Comparison of ENCODE assay signal across 9 mouse cellular contexts in the genomic region with DNA sequence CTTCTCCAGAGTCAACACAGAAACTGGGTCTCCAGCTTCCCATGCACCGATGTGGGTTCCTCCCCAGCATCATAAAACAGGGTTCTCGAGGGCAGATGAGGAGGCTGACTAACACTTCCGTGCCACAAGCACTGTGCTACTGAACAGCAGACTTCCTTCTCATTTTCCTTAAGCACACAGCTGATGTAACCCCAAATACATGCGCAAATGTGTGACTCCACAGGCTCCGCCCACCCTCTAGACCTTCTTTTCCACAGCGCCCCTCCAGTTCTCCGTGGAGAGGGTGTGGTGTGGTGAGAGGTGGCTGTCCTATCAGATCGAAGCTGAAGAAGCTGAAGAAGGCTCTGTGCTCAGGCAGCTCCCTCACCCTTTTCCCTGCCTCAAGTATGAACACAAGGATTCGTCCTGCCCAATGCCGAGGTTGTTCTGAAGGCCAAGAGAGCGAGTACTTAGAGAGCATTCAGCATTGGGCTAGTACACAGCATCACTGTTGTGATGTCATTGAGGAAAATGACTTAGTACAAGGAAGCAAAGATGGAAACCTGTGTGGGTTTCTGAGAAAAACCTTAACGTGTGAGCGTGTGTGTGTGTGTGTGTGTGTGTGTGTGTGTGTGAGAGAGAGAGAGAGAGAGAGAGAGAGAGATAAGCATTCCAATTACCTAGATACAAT. TPM values are rescaled to one million over a fixed set of nuclear protein-coding genes. Genes with fewer than 3 reads are reported as not detected.
A peak's percentile ranks its signal among the peaks of the same experiment; 100 is the strongest.
DNase-seq lines count a peak whose midpoint lies in the region; ATAC-seq and TF ChIP-seq lines count a peak whose summit lies in the region.
"Had no signal": no experiment of that assay in that cellular context is flagged by ENCODE, and none has a peak within 500 bp of the region (broad histone marks: within the 10 kb centered on the region; RNA-seq: fewer than 3 reads in every experiment).

No protein-coding gene starts in this region.

- peaks cover 20% of the 10 kb centered on the region; the same call in 1 of the 2 replicates for H3K36me3 ChIP-seq in lung, postnatal 0 days (ENCODE audit: insufficient read depth, low read length)
- peaks cover 9% of the 10 kb centered on the region for H3K36me3 ChIP-seq in thymus, adult 2 months (ENCODE audit: control insufficient read depth, insufficient read depth, low read length)

- H3K27me3 ChIP-seq in lung, postnatal 0 days (replicated peaks; ENCODE audit: insufficient read depth, low read length), result no peaks in the 10 kb centered on the region
- H3K27me3 ChIP-seq in thymus, adult 2 months (ENCODE audit: control insufficient read depth, insufficient read depth, low read length), result no peaks in the 10 kb centered on the region; the same call in 1 of the 2 replicates
- H3K27me3 ChIP-seq: limb, embryonic 12.5 days had no signal

- WGBS in lung, postnatal 0 days, result 56% methylated on average over 13 of the region's 13 CpGs
- 39% methylated on average over 13 of the region's 13 CpGs for WGBS in thymus, adult 2 months

- peak; percentile 52 for DNase-seq in ZHBTc4 (ENCODE audit: low read depth, low spot score)
- DNase-seq in lung, postnatal 0 days (ENCODE audit: low spot score), result peak; percentile 90
- peak; percentile 9 for DNase-seq in thymus, adult 2 months
- no peak for DNase-seq in embryo, embryonic 10.5 days (ENCODE audit: low spot score)
- no peak for DNase-seq in heart, adult 9 months (ENCODE audit: low spot score in 2 of 2)
- no peak for DNase-seq in right cerebral cortex, postnatal 10 days (ENCODE audit: low spot score in 2 of 2)
- DNase-seq: kidney, adult 11 months had no signal

- 0 out of 2 replicates have a peak, but pooled peaks have one; percentile 0 for TF ChIP-seq POLR2A in thymus, adult 2 months (IDR thresholded peaks at IDR 0.05; ENCODE audit: control insufficient read depth, extremely low read depth, insufficient read depth, low read length, poor library complexity)

- no peaks in the 10 kb centered on the region for H3K4me1 ChIP-seq in lung, postnatal 0 days (ENCODE audit: insufficient read depth, low read depth, low read length)
- peaks cover 5% of the 10 kb centered on the region for H3K4me1 ChIP-seq in thymus, adult 2 months (replicated peaks; ENCODE audit: control insufficient read depth, insufficient read depth, low read length)
- H3K4me1 ChIP-seq: limb, embryonic 12.5 days had no signal

- ATAC-seq in inflammation-experienced regulatory T-cells, adult 6 months, result peak; percentile 88
- peak; percentile 85 for ATAC-seq in lung, postnatal 0 days

- H3K4me2 ChIP-seq in lung, postnatal 0 days (replicated peaks; ENCODE audit: low read depth, low read length), result no peak overlapping the region
- H3K4me2 ChIP-seq: limb, embryonic 12.5 days had no signal

- H3K9me3 ChIP-seq in lung, postnatal 0 days (ENCODE audit: low read length), result no peaks in the 10 kb centered on the region
- H3K9me3 ChIP-seq: limb, embryonic 12.5 days had no signal

- peak overlapping the region; percentile 3 for H3K27ac ChIP-seq in lung, postnatal 0 days (ENCODE audit: low read length)
- no peak overlapping the region for H3K27ac ChIP-seq in thymus, adult 2 months (ENCODE audit: control insufficient read depth, insufficient read depth, low read length)
- H3K27ac ChIP-seq: limb, embryonic 12.5 days had no signal

- peak; percentile 10; the same call in 1 of the 2 replicates for TF ChIP-seq CTCF in lung, postnatal 0 days (IDR thresholded peaks at IDR 0.05)
- TF ChIP-seq CTCF in thymus, adult 2 months (IDR thresholded peaks at IDR 0.05; ENCODE audit: borderline replicate concordance, control insufficient read depth, extremely low read depth, insufficient read depth, low read length, poor library complexity), result no peak

- no peak overlapping the region for H3K9ac ChIP-seq in lung, postnatal 0 days (replicated peaks; ENCODE audit: low read depth)
- H3K9ac ChIP-seq: limb, embryonic 12.5 days had no signal

- no peak for TF ChIP-seq EP300 in lung, postnatal 0 days (IDR thresholded peaks at IDR 0.05)

- no peak overlapping the region for H3K4me3 ChIP-seq in lung, postnatal 0 days (ENCODE audit: low read depth, low read length)
- no peak overlapping the region for H3K4me3 ChIP-seq in thymus, adult 2 months (ENCODE audit: control insufficient read depth, insufficient read depth, low read length)
- H3K4me3 ChIP-seq: limb, embryonic 12.5 days had no signal

RNA-seq across cellular contexts. Expression of a gene that starts 47.0 kb away (rescaled TPM):
- 10 to 100 TPM; 28.0 to 33.4 (median 30.3) TPM for polyA plus RNA-seq in inflammation-experienced regulatory T-cells, adult 6 months (2017; shearing (Covaris generic))
- polyA plus RNA-seq in lung, postnatal 0 days (2015; fragmentation: Nextera tagmentation; extraction: Ambion mirVana), result 24.4 and 26.0 TPM in 2 replicates
- 30.9 and 31.9 TPM in 2 replicates for polyA plus RNA-seq in thymus, adult 2 months (2012; rRNA removed)

RNA-seq across cellular contexts. Expression of a gene that starts 47.1 kb away (rescaled TPM):
- 10 to 100 TPM; 19.5 to 23.4 (median 22.6) TPM for polyA plus RNA-seq in inflammation-experienced regulatory T-cells, adult 6 months (2017; shearing (Covaris generic))
- polyA plus RNA-seq in lung, postnatal 0 days (2015; fragmentation: Nextera tagmentation; extraction: Ambion mirVana), result 13.4 and 14.5 TPM in 2 replicates
- polyA plus RNA-seq in thymus, adult 2 months (2012; rRNA removed), result 32.2 and 37.3 TPM in 2 replicates

Comparison
In these comparisons a context has a peak if more than half of its experiments do, and no peak if none do; other contexts are left out.
1. DNase-seq: peak in ZHBTc4 (single experiment), lung, postnatal 0 days (single experiment) and thymus, adult 2 months (single experiment); none in embryo, embryonic 10.5 days (single experiment), heart, adult 9 months (0 of 2) and right cerebral cortex, postnatal 10 days (0 of 2).